Mouse (Mus musculus): ENCODE measurements at regions not wholly inside any gene's neighbourhood (a gene's known extent, or its start where the extent isn't known, plus 50 kb on each side); places are given as distances from the start of the nearest gene placed in this dataset.

DNA sequence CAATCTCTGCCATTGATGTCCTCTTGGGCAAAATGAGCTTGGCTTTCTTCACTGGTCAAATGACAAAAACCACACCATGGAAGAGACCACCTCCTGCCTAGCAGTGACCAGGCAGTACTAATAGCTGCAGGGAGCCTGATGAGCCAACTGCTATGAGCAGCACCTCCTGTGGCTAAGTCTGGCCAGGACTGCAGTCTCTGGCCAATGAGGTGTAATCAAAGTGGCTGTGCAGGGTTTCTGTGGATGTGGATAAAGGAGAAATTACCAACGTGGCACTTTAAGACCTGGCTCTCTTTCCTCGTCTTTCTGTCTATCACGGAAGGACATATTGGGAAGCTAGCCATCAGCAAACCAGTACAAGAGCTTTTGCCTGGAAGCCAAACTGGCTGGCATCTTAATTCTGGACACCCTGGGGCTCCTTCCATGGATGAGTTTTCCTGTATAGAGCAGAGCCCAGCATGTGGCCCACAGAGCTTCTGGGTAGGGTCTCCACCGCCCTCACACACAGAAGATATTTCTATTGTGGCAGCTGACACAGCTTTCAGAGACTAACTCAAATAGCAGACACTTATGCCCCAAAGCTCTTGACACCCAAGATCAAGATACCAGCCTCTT is 188.2 kb upstream of the Rybp start:
- TF ChIP-seq POLR2A (IDR thresholded peaks at IDR 0.05; ENCODE audit: borderline replicate concordance, extremely low read depth, insufficient read depth, insufficient read length, poor library complexity, severe bottlenecking) (no peak), CTCF (IDR thresholded peaks at IDR 0.05; ENCODE audit: borderline replicate concordance, extremely low read depth, insufficient read depth, insufficient read length) (no peak)

All from brain, embryonic 14.5 days (tissue).